Mouse (Mus musculus) cerebellum, adult 2 months (tissue): ENCODE data around the gene Net1.

Experiments
- CTCF ChIP-seq: fragments of 200-500 bp; IDR thresholded peaks from 2 replicates; pipeline ENCODE4 v1.5.1; 2011; ENCODE audit warnings: low read depth, mild to moderate bottlenecking, control low read depth, low read length, moderate library complexity, borderline replicate concordance; ENCODE audit not compliant: insufficient read depth
- POLR2A ChIP-seq: fragments of 200-500 bp; IDR thresholded peaks from 2 replicates; pipeline ENCODE4 v1.6.1; 2011; ENCODE audit warnings: low read length, control low read depth, borderline replicate concordance; ENCODE audit not compliant: insufficient read depth

- TF ChIP-seq CTCF: no peak
- no peak for TF ChIP-seq POLR2A
These were observed 4.5 kb downstream of the Net1 start for GRCm38 (mm10) chr13:3913504-3913903.
